Mouse (Mus musculus) kidney, adult 18-20 months (tissue): ENCODE measurements around the gene Gtf2a1.
"Not testable (repeated sequence)": the region's sequence is repeated elsewhere in the genome, so short reads cannot be mapped to it uniquely, and the experiment has no call there.

ENCODE experiments used
- DNase-seq: peaks from one replicate; pipeline ENCODE4 v3.0.0; 2021

Gtf2a1 gene

DNA sequence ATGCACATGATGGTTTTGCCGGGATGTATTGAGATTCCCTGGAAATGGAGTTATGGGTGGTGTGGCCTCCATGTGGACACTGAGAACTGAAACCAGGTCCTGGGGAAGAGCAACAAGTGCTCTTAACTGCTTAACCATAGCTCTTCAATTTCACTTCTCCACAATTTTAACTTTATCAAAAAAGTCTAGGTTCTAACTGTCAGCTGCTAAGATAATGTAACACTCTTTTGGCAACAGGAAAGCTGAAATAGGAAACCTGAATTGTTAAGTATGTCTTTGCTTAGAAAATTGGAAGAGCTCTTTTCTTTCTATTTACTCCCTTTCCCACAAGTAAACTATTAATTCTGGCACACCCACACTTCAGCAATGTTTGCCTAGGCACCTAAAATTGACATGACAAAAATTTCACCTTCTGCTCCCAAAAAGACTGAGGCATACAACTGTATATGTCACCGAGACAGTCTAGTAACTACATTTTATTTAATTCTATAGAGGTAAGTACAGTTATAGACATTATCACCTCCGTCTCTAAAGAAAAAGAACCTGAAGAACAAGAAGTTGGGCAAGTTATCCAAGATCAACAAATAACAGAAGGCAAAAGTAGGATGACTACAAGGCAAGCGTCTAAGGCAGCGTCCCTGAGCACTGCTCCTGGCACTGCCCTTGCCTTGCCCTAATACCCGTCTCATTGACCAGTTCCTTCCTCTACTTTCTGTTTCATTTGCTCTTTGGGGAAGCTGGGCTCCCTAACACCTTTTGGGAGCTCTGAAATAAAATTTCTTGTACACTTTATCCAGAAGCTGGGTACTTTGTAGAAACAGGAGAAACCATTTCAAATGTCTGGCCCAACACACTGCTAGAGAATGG is 8.8 kb downstream of the Gtf2a1 start:
- no peak for DNase-seq

DNA sequence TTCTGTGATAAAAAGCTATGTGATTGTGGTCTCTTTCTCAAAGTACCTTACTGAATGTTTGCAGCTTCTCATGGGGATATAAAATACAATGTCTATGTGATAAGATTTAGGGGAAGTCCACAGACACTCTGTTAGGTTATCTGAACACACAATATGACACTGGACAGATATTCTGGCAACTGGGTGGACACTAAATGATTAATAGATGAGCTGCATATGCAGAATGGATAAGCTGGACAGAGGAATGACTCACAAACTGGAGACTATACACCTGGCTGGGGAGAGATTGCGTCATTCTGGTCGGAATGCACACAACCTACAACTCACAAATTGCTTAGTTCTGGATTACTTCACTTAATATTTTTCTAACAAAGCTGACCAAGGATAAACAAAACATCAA is 10.6 kb downstream of the Gtf2a1 start:
- no peak for DNase-seq

DNA sequence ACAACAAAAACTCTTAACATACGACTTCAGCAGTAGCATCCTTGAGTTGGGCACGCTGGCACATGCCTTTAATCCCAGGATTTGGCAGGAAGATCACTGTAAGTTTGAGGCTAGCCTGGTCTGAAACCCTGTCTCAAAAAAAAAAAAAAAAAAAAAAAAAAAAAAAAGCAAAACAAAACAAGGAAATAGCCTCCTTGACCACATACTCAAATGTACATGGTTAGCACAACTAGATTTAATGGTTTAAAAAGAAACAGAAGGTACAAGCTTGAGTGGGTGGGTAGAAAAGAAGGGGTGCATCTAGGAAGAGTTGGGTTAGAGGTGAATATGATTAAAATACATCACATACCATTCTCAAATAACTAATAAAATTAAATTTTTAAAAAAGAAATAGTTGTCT is 18.6 kb downstream of the Gtf2a1 start:
- no peak for DNase-seq

DNA sequence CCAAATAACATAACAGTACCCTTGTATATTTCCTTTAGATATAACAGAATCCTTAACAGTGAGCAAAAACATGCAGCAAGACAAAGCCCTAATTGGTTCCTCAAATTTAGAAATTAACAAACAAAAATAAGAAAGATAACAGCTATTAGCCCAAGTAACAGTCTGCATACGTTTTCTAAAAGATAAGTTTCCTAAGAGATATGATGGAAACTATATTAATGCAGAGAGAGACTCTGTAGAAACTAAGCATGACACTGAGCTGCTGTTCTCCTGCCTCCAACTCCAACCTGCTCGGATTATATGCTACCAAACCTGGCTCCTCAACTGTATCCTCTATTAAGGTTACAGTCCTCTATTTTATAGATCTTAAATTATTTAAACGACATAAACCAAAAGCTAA is 21.0 kb downstream of the Gtf2a1 start:
- no peak for DNase-seq

DNA sequence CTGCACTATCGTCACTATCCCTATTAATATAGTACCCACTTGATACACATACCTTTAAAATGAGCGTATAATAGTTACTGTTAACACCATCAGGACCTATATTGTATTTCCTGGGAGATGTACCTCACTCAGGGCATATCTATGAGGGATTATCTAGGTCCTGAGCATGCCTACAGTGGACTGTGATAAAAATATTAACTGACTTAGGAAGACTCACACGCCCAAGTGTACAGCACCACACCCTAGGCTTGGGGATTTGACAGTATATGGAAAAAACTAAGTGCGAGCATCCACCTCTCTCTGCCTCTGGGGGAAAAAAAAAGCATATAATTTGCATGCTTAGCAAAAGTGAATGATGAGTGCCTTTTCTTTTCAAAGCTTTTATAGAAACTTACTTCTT is 23.1 kb downstream of the Gtf2a1 start:
- DNase-seq: no peak

DNA sequence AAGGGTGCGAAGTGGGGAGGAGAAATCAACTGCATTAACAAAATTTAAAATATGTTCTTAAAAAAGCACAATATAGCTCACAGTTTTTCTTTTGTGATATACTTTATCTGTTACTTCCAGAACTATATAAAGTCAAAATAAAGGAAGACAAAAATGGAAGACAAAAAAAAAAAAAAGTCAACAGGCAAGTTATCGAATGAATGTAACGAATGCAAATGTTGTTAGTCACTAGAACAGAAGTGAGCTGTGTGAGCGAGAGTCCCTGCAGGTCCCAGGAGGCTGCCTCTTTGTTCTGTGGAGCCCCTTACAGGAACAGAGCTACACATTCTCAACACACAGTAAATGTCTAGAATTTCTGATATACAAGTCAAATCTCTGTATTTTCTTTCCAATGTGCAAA is 32.1 kb downstream of the Gtf2a1 start:
- DNase-seq: not testable (repeated sequence)

DNA sequence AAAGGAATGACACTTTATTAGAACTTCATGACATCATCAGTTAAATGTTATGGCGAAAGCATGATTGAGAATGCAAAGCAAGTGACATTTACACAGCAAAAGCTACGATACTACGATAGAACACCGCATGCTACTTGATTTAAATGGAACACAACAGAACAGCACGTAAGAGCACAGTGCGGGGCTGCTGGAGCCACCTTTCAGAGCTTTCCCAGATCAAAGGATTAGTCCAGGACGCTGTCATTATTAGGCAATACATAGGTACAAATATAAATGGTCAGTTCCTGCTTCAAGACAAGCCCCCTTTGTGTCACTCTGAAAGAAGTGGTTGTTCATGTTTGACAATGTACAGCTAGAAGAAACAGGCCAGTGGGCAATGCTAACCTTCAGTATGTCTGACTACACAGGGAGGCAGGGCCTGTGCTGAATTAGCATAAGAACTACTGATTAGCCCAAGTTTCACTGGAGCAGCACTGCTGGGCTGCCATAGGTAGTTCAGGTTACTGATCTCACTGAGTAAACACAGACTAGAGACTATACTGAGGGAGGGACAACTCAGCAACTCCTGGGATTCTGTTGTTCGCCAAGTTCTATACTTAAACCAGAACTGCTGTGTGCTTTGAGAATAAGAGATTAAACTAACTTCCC is 32.8 kb downstream of the Gtf2a1 start:
- DNase-seq: not testable (repeated sequence)

DNA sequence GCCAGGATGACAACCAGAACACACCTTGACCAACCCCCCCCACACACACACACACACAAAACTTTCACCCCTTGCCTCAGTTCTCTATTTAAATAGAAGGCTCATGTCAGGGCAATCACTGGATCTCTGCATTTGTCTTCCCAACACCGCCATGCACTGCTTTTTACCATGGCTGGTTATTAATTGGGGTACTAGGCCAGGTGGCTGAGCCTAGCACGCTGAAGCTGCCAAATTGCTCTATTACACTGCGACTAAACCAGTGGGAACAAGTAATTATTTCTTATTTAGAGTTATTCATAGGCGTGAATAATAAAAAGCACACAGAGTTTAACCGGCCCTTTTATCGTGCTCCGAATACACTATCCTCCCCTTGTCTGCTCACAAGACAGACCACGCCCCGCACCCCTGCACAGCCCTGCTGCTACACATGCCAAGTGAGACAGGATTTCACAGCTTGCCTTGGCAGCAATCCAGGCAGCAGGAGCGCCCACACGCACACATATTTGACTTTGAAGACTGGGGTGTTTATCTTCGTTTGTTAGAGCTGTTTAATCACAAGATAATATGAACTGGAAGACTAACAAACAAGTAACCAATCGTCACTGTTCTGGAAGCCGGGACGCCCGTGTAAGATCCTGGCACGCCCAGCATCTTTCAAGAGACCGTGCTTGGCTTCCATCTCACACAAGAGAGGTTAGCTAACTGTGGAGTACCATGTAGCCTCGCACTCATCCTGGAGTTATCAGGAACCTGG is 38.3 kb downstream of the Gtf2a1 start:
- DNase-seq: peak; percentile 38

DNA sequence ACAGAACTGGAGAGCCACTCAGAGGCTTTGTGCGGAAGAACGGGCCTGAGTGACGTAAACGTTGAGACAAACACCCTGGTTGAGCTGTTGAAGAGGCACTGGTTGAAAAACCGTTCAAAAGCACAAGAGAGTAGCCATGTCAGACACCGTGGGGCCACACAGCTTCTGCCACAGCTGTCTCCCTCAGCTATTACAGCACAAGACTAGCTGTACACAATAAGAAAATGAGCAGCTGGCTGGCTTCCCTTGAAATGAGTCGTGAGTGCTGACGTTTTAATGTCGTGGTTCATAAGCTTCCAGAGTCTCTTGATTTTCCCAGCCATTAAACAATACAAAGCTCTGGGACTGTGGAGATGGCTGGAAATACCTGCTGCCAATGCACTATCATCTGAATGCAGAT is 40.8 kb downstream of the Gtf2a1 start:
- DNase-seq: no peak

DNA sequence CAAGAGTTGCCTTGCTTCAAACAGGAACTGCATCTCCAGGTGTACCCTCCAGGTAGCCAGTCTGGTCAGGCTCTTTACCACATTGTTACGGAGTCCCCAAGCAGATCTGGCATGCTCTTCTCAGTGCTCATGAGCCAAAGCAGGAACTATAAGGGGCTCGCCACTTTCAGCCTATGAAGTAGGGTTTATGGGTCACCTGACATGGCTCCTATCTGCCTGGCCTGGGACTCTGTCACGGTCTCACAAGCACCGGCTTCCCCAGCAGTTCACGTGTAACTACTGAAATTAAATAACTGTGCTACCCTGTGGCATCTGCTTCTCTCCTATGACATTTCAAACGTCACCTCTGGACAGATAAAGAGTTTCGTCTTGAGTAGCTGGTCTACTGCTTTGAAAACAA is 50.1 kb downstream of the Gtf2a1 start:
- no peak for DNase-seq

DNA sequence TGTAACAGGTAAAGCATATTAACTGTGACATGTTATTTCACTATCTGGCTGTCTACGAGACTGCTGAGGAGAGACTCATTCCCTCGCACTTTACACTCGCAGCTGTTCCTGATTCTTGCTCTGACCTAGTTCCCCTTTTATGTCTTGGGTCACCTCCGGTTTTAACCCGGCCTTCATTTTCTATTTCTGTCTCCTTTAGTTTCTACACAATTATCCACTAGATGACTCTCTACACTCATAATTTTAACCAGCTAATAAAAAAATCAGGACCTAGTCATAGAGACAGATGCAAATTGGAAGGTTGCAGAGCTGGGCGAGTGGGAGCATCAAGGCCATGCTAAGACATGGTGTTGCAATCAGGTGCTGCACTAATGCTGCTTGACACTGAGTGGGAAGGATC is 55.8 kb downstream of the Gtf2a1 start:
- no peak for DNase-seq

DNA sequence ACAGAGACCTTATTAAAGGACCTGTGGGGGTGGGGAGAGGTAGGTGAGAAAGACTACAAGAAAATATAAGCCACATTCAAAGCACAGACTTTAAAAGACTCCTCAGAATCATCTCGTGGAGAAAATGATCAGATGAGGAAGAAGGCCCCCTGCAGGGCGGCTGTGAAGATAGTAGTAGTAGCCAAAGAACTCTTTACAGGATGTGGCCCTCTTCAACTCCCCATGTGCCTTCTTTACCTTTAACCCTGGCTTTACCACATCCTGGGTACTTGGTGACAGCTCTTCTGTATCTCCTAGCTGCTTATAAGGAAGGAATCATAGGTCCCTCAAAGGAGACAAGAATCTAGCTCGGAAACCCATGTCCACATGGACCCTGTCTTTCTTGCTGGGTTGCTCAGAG is 66.7 kb downstream of the Gtf2a1 start:
- no peak for DNase-seq

DNA sequence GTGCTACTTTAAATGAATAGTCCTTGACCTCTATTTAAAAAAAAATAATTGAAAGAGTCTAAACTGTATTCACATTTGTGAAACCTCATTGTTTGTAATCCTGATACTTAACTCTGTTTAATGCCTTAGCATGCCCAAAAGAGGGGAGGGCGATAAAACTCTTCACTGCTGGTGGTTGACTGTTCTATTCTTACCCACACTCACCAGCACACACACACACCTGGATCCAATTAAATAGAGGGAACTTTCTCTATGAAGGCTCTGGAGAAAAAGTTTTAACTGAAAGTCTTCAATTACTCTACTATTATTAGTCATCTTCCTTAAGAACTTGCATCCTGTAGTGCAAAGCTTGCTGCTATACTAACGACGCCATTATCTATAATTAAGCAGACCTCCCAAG is 72.5 kb downstream of the Gtf2a1 start:
- no peak for DNase-seq

DNA sequence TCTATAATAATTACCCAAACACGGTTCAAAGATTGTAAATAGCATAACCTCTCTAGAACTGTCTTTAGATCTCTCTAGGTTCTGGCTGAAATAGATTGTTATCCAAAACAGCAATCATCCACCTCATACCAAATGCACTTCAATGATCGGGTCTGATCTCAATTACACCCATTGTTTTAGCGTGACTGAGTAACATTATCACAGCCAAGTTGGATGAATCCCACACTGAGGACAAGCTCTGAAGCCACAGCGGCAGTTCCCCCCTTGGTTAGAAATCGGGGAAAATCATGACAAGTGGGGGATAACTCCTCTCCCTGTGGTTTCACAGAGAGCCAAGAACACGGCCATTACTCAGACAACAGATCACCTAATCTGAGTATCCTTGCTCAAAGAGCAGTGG is 76.3 kb downstream of the Gtf2a1 start:
- no peak for DNase-seq

DNA sequence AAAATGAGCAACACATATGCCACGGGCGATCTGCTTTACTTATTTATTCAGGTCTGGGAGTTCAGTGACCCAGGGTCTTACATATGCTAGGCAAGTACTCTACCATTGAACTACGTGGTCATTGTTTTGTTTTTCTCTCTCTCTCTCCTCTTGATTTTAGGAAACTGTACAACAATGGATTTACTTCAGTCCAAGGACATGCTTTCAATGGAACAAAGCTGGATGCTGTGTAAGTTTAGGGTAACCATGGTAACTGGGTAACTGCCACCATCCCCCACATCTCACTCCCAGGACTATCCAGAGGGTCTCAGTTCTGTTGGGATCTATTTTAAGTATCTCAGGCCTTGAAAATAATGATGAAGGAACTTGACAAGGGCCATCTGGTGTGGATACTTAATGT is 78.5 kb downstream of the Gtf2a1 start:
- no peak for DNase-seq
